Mouse (Mus musculus) limb, embryonic 10.5 days (tissue): ENCODE data around the gene Olfr1191-ps1. TPM values are rescaled to one million over a fixed set of nuclear protein-coding genes. Genes with fewer than 3 reads are reported as not detected.
"Not testable (repeated sequence)": the region's sequence is repeated elsewhere in the genome, so short reads cannot be mapped to it uniquely, and the experiment has no call there.

Experiments
- DNase-seq: peaks from one replicate; pipeline ENCODE4 v3.0.0-alpha.2; 2017; ENCODE audit warnings: low spot score
- H3K27ac ChIP-seq: fragments of 300-500 bp; sonication (generic); 2 replicates; pipeline ENCODE4 v1.5.1; 2016; ENCODE audit warnings: mild to moderate bottlenecking
- H3K27me3 ChIP-seq: fragments of 300-500 bp; sonication (generic); 2 replicates; pipeline ENCODE4 v1.6.1; 2016; ENCODE audit warnings: low read depth, mild to moderate bottlenecking; ENCODE audit not compliant: poor library complexity, severe bottlenecking
- H3K36me3 ChIP-seq: fragments of 300-500 bp; sonication (generic); 2 replicates; pipeline ENCODE4 v1.6.1; 2016; ENCODE audit warnings: mild to moderate bottlenecking, moderate library complexity
- H3K4me1 ChIP-seq: fragments of 300-500 bp; sonication (generic); 2 replicates; pipeline ENCODE4 v1.6.1; 2016
- H3K4me3 ChIP-seq: fragments of 300-500 bp; sonication (generic); 2 replicates; pipeline ENCODE4 v1.5.1; 2016; ENCODE audit warnings: mild to moderate bottlenecking, moderate library complexity
- H3K9me3 ChIP-seq: fragments of 300-500 bp; sonication (generic); replicated peaks from 2 replicates; pipeline ENCODE4 v1.6.1; 2016; ENCODE audit warnings: mild to moderate bottlenecking
- WGBS: fragments of 180-500 bp; shearing (Covaris S2); methylation state at CpG from one replicate; pipeline ENCODE4 v1.1.7; 2016; 5-methylcytosine and 5-hydroxymethylcytosine counted together
- polyA plus RNA-seq: library from polyadenylated mRNA; unstranded; fragments of >200 nt; fragmentation: Nextera tagmentation; extraction: Ambion mirVana; gene quantifications from 2 replicates; pipeline ENCODE4 v1.2.1, GENCODE M21; 2016

Olfr1191-ps1 gene
- not detected in 2 replicates for polyA plus RNA-seq

DNA sequence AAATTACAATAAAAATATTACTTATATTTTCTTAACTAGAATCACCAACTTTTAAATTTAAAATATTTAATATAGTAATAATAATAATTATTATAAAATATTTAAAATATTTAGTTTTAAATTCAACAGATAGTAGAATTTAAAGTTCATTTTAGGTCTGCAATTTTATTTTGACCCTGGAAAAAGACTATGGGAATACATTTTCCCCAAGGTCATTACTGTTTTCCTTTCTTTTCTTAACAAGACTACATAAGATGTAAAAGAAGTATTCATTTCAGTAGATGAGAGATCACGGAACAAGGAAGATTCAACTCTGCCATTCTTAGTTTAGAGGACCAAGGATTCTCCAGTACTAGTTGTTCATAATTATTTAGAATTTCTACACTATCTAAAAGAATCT lies at the start of gene Olfr1191-ps1:
Gene Olfr1191-ps1 (plus strand): TSS at position 301 of the 400 bp plus-strand sequence.
- WGBS = 97% methylated on average over 1 of the region's 1 CpGs
- not testable (repeated sequence) for H3K36me3 ChIP-seq, H3K4me1 ChIP-seq, H3K27ac ChIP-seq, H3K27me3 ChIP-seq, DNase-seq, H3K4me3 ChIP-seq, H3K9me3 ChIP-seq

- H3K27ac ChIP-seq = no peak within 1 kb of the TSS
- H3K9me3 ChIP-seq = no peaks in the 10 kb centered on the region
- H3K4me1 ChIP-seq = no peaks in the 10 kb centered on the region
- H3K36me3 ChIP-seq = no peaks in the 10 kb centered on the region
- no peaks in the 10 kb centered on the region for H3K27me3 ChIP-seq
- WGBS = 38% methylated on average over 1 of the region's 1 CpGs
- no peak for DNase-seq
- H3K4me3 ChIP-seq = no peak within 1 kb of the TSS
Observed at GRCm38 (mm10) chr2:88648209-88648608, 7.9 kb downstream of the Olfr1191-ps1 start, which contains the start of gene Olfr1192-ps1. TSS of gene Olfr1192-ps1 (plus strand) at chr2:88648509.

DNA sequence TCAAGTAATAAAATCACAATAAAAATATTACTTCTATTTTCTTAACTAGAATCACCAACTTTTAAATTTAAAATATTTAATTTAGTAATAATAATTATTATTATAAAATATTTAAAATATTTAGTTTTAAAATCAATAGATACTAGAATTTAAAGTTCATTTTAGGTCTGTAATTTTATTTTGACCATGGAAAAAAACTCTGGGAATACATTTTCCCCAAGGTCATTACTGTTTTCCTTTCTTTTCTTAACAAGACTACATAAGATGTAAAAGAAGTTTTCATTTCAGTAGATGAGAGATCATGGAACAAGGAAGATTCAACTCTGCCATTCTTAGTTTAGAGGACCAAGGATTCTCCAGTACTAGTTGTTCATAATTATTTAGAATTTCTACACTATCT lies 35.0 kb downstream of the Olfr1191-ps1 start, which contains the start of gene Olfr1193:
Gene Olfr1193 (plus strand): TSS at position 301 of the 400 bp plus-strand sequence.
- DNase-seq, H3K36me3 ChIP-seq, H3K27me3 ChIP-seq: not testable (repeated sequence)

GRCm38 (mm10) chr2:88689087-88689486 lies 48.7 kb downstream of the Olfr1191-ps1 start, which contains the start of gene Olfr1195:
TSS of gene Olfr1195 (minus strand) at chr2:88689187.
- Histone ChIP-seq H3K27ac (no peak within 1 kb of the TSS), H3K4me3 (no peak within 1 kb of the TSS), H3K9me3 (no peaks in the 10 kb centered on the region), H3K36me3 (no peaks in the 10 kb centered on the region), H3K27me3 (no peaks in the 10 kb centered on the region), H3K4me1 (no peaks in the 10 kb centered on the region)
- DNase-seq = no peak

More for the DNA sequence above, 35.0 kb downstream of the Olfr1191-ps1 start, which contains the start of gene Olfr1193:
- not testable (repeated sequence) for H3K4me1 ChIP-seq, H3K27ac ChIP-seq, H3K9me3 ChIP-seq, H3K4me3 ChIP-seq

Other genes with a start within 250 kb of the Olfr1191-ps1 start
- gene Olfr1179, start 234.1 kb upstream of the Olfr1191-ps1 start, polyA plus RNA-seq = not detected in 2 replicates
- not detected in 2 replicates for gene Olfr1180, start 221.4 kb upstream of the Olfr1191-ps1 start, polyA plus RNA-seq
- gene Olfr1181, start 214.4 kb upstream of the Olfr1191-ps1 start, polyA plus RNA-seq = not detected in 2 replicates
- not detected in 2 replicates for gene Gm13757, start 191.4 kb upstream of the Olfr1191-ps1 start, polyA plus RNA-seq
- gene Olfr1183, start 185.7 kb upstream of the Olfr1191-ps1 start, polyA plus RNA-seq = not detected in 2 replicates
- gene Olfr1184, start 156.9 kb upstream of the Olfr1191-ps1 start, polyA plus RNA-seq = not detected in 2 replicates
- gene Olfr1185-ps1, start 147.2 kb upstream of the Olfr1191-ps1 start, polyA plus RNA-seq = not detected in 2 replicates
- not detected in 2 replicates for gene Olfr1186, start 122.0 kb upstream of the Olfr1191-ps1 start, polyA plus RNA-seq
- gene Olfr1188, start 83.6 kb upstream of the Olfr1191-ps1 start, polyA plus RNA-seq = not detected in 2 replicates
- gene Olfr1189, start 54.1 kb upstream of the Olfr1191-ps1 start, polyA plus RNA-seq = not detected in 2 replicates
- gene Olfr1192-ps1, start 8.0 kb downstream of the Olfr1191-ps1 start, polyA plus RNA-seq = not detected in 2 replicates
- not detected in 2 replicates for gene Olfr1193, start 35.1 kb downstream of the Olfr1191-ps1 start, polyA plus RNA-seq
- not detected in 2 replicates for gene Olfr1195, start 48.6 kb downstream of the Olfr1191-ps1 start, polyA plus RNA-seq
- gene Olfr1196, start 64.1 kb downstream of the Olfr1191-ps1 start, polyA plus RNA-seq = not detected in 2 replicates
- not detected in 2 replicates for gene Olfr1197, start 91.8 kb downstream of the Olfr1191-ps1 start, polyA plus RNA-seq
- gene Olfr1198, start 110.8 kb downstream of the Olfr1191-ps1 start, polyA plus RNA-seq = not detected in 2 replicates
- not detected in 2 replicates for gene Olfr1199, start 119.9 kb downstream of the Olfr1191-ps1 start, polyA plus RNA-seq
- gene Olfr1200, start 129.9 kb downstream of the Olfr1191-ps1 start, polyA plus RNA-seq = not detected in 2 replicates
- gene Olfr1201, start 152.5 kb downstream of the Olfr1191-ps1 start, polyA plus RNA-seq = not detected in 2 replicates
- 0.04 TPM in 2 replicates for gene Olfr1202, start 174.0 kb downstream of the Olfr1191-ps1 start, polyA plus RNA-seq
- gene Olfr1205, start 189.2 kb downstream of the Olfr1191-ps1 start, polyA plus RNA-seq = not detected in 2 replicates
- gene Olfr1204, start 208.8 kb downstream of the Olfr1191-ps1 start, polyA plus RNA-seq = not detected in 2 replicates
- not detected in 2 replicates for gene Olfr1206, start 222.7 kb downstream of the Olfr1191-ps1 start, polyA plus RNA-seq